Mouse (Mus musculus) liver, embryonic 13.5 days (tissue): ENCODE results near the gene Zfyve1. TPM values are rescaled to one million over a fixed set of nuclear protein-coding genes. Genes with fewer than 3 reads are reported as not detected.
"Not testable (repeated sequence)": the region's sequence is repeated elsewhere in the genome, so short reads cannot be mapped to it uniquely, and the experiment has no call there.

Source experiments
- ATAC-seq: fragments of 200-750 bp; cut with Nextera tagmentation; 2 replicates; pipeline ENCODE4 v1.8.0; 2017; ENCODE audit warnings: low read depth, mild to moderate bottlenecking, moderate number of reproducible peaks, moderate library complexity
- DNase-seq: peaks from one replicate; pipeline ENCODE4 v3.0.0; 2022
- H3K27ac ChIP-seq: fragments of 300-500 bp; sonication (generic); 2 replicates; pipeline ENCODE4 v1.5.1; 2015; ENCODE audit warnings: moderate library complexity, mild to moderate bottlenecking, inconsistent platforms
- H3K27me3 ChIP-seq: fragments of 300-500 bp; sonication (generic); 2 replicates; pipeline ENCODE4 v1.6.1; 2015; ENCODE audit warnings: mild to moderate bottlenecking, inconsistent platforms
- H3K36me3 ChIP-seq: fragments of 300-500 bp; sonication (generic); 2 replicates; pipeline ENCODE4 v1.6.1; 2015; ENCODE audit warnings: mild to moderate bottlenecking, inconsistent platforms
- H3K4me1 ChIP-seq: fragments of 300-500 bp; sonication (generic); replicated peaks from 2 replicates; pipeline ENCODE4 v1.6.1; 2015; ENCODE audit warnings: inconsistent platforms
- H3K4me2 ChIP-seq: fragments of 300-500 bp; sonication (generic); 2 replicates; pipeline ENCODE4 v1.6.1; 2015; ENCODE audit warnings: inconsistent platforms, mild to moderate bottlenecking, moderate library complexity
- H3K4me3 ChIP-seq: fragments of 300-500 bp; sonication (generic); replicated peaks from 2 replicates; pipeline ENCODE4 v1.5.1; 2015; ENCODE audit warnings: mild to moderate bottlenecking, inconsistent platforms
- H3K9ac ChIP-seq: fragments of 300-500 bp; sonication (generic); 2 replicates; pipeline ENCODE4 v1.6.1; 2015; ENCODE audit warnings: mild to moderate bottlenecking, inconsistent platforms
- H3K9me3 ChIP-seq: fragments of 300-500 bp; sonication (generic); replicated peaks from 2 replicates; pipeline ENCODE4 v1.6.1; 2016; ENCODE audit warnings: inconsistent platforms
- WGBS: fragments of 180-500 bp; shearing (Covaris S2); methylation state at CpG from one replicate; pipeline ENCODE4 v1.1.7; 2015; ENCODE audit not compliant: insufficient replicate concordance; 5-methylcytosine and 5-hydroxymethylcytosine counted together
- polyA plus RNA-seq: library from polyadenylated mRNA; unstranded; fragments of >200 nt; fragmentation: Nextera tagmentation; extraction: Ambion mirVana; gene quantifications from 2 replicates; pipeline ENCODE4 v1.2.1, GENCODE M21; 2015

Zfyve1 gene
- polyA plus RNA-seq, 1 experiment from 2014 or later: 5.0 TPM

- Histone ChIP-seq H3K9ac (no peak overlapping the region), H3K9me3 (no peaks in the 10 kb centered on the region), H3K27me3 (no peaks in the 10 kb centered on the region), H3K4me1 (no peaks in the 10 kb centered on the region), H3K27ac (no peak overlapping the region), H3K4me2 (no peak overlapping the region), H3K4me3 (no peak overlapping the region), H3K36me3 (no peaks in the 10 kb centered on the region)
- DNase-seq (no peak), ATAC-seq (no peak)
- 86% methylated on average over 5 of the region's 5 CpGs for WGBS
Observed at GRCm38 (mm10) chr12:83617261-83617660, 20.2 kb upstream of the Zfyve1 start.

DNA sequence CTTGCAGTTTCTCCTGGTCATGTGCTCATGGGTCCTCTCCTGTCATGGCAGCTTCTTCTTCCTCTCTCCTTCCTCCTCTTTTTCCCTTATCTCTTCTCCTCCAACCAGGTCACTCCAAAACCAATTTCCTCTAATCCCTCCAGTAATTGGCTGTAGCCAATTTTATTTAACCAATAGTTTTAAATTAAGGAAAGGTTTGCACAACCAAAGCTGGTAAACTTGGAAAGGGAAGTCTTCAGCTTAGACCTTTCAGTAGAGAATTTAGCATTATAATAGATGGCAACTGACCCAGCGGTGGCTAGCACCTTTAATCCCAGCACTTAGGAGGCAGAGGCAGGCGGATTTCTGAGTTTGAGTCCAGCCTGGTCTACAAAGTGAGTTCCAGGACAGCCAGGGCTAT lies 9.4 kb upstream of the Zfyve1 start:
- not testable (repeated sequence) for ATAC-seq, H3K4me3 ChIP-seq, H3K27ac ChIP-seq, H3K36me3 ChIP-seq, H3K9me3 ChIP-seq, H3K9ac ChIP-seq, H3K27me3 ChIP-seq, H3K4me2 ChIP-seq, DNase-seq
- peaks cover 23% of the 10 kb centered on the region for H3K4me1 ChIP-seq
- WGBS: 74% methylated on average over 2 of the region's 2 CpGs

DNA sequence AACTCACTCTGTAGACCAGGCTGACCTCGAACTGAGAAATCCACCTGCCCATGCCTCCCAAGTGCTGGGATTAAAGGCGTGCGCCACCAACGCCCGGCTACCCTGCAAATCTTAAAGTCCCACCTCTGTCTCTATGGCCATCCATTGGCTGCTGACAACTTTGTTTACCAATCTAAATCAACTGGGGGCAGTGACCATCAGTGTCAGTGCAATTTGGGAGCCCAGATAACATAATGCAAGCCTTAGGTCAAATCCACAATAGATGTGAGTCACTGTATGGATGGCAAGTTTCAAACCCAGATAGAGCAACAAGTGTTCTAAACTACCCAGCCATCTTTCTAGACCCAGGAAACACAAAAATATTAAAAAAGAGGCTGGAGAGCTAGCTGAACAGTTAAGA lies 5.3 kb upstream of the Zfyve1 start:
- no peaks in the 10 kb centered on the region for H3K36me3 ChIP-seq
- no peak overlapping the region for H3K9ac ChIP-seq

GRCm38 (mm10) chr12:83597881-83598280 lies 859 bp upstream of the Zfyve1 start:
- peaks cover 34% of the 10 kb centered on the region for H3K4me1 ChIP-seq
- 77% methylated on average over 2 of the region's 2 CpGs for WGBS
- H3K36me3 ChIP-seq: peaks cover 13% of the 10 kb centered on the region
- DNase-seq (no peak), ATAC-seq (no peak)
- H3K4me3 ChIP-seq: no peak overlapping the region
- no peak overlapping the region for H3K27ac ChIP-seq
- no peak overlapping the region for H3K9ac ChIP-seq
- H3K4me2 ChIP-seq: no peak overlapping the region
- no peaks in the 10 kb centered on the region for H3K27me3 ChIP-seq
- H3K9me3 ChIP-seq: no peaks in the 10 kb centered on the region

More for the DNA sequence above, 5.3 kb upstream of the Zfyve1 start:
- H3K9me3 ChIP-seq: no peaks in the 10 kb centered on the region
- H3K4me3 ChIP-seq: no peak overlapping the region
- H3K27ac ChIP-seq: no peak overlapping the region
- DNase-seq: no peak
- H3K4me2 ChIP-seq: no peak overlapping the region
- WGBS: 56% methylated on average over 5 of the region's 5 CpGs
- ATAC-seq: peak; percentile 54
- H3K27me3 ChIP-seq: no peaks in the 10 kb centered on the region
- peaks cover 23% of the 10 kb centered on the region for H3K4me1 ChIP-seq

- peak overlapping the region; percentile 86 for H3K4me3 ChIP-seq
- WGBS: 11% methylated on average over 20 of the region's 20 CpGs
- no peaks in the 10 kb centered on the region for H3K9me3 ChIP-seq
- peak overlapping the region; percentile 89 for H3K4me2 ChIP-seq
- no peak for ATAC-seq
- H3K27ac ChIP-seq: peak overlapping the region; percentile 87
- peaks cover 27% of the 10 kb centered on the region for H3K4me1 ChIP-seq
- no peaks in the 10 kb centered on the region for H3K27me3 ChIP-seq
- peak overlapping the region; percentile 94 for H3K9ac ChIP-seq
- no peak for DNase-seq
- H3K36me3 ChIP-seq: peaks cover 23% of the 10 kb centered on the region
Observed at GRCm38 (mm10) chr12:83596191-83596954, 649 bp downstream of the Zfyve1 start.

GRCm38 (mm10) chr12:83594454-83595040 lies 2.5 kb downstream of the Zfyve1 start:
- no peaks in the 10 kb centered on the region for H3K27me3 ChIP-seq
- ATAC-seq (no peak), DNase-seq (no peak)
- no peaks in the 10 kb centered on the region for H3K9me3 ChIP-seq
- 84% methylated on average over 9 of the region's 9 CpGs for WGBS
- no peak overlapping the region for H3K27ac ChIP-seq
- no peak overlapping the region for H3K9ac ChIP-seq
- H3K4me2 ChIP-seq: no peak overlapping the region
- peaks cover 33% of the 10 kb centered on the region for H3K36me3 ChIP-seq
- H3K4me3 ChIP-seq: no peak overlapping the region
- H3K4me1 ChIP-seq: peaks cover 27% of the 10 kb centered on the region

DNA sequence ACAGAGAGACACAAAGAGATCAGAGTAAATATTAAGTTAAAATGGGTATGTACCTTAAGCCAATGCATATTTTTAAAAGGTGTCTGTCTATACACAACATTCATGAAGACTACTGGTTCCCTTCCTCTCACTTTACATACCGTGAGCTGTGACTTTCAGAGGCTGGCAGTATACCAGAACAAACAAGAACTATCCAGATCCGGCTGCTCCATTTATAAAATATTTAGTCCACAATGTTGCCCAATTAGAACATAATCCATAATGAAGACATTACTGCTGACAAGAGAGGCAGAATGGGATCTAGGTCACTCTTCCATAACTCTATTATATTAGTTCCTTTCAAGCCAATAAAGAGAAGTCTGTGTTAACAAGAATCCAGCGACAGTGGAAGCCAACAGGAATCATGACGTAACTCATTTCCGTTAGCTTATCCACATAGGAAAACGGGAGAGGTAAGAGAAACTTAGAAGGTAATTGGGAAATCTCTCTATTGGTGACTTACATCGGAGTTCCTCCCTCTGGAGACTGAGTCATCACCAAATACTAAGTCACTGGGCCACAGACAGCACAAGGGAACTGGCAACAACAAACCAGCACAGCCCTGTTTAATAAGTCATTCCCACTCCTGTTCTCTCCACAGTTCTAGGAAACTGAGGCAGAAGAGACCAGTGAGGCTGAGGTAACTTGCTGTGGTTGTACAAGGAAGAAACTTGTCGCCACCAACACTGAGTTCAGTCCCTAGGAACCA lies 5.1 kb downstream of the Zfyve1 start:
- ATAC-seq: no peak
- Histone ChIP-seq H3K27ac (no peak overlapping the region), H3K9me3 (no peaks in the 10 kb centered on the region), H3K4me1 (peaks cover 27% of the 10 kb centered on the region), H3K27me3 (no peaks in the 10 kb centered on the region), H3K4me3 (no peak overlapping the region), H3K9ac (no peak overlapping the region), H3K36me3 (peaks cover 57% of the 10 kb centered on the region), H3K4me2 (no peak overlapping the region)
- no peak for DNase-seq
- 80% methylated on average over 8 of the region's 8 CpGs for WGBS

DNA sequence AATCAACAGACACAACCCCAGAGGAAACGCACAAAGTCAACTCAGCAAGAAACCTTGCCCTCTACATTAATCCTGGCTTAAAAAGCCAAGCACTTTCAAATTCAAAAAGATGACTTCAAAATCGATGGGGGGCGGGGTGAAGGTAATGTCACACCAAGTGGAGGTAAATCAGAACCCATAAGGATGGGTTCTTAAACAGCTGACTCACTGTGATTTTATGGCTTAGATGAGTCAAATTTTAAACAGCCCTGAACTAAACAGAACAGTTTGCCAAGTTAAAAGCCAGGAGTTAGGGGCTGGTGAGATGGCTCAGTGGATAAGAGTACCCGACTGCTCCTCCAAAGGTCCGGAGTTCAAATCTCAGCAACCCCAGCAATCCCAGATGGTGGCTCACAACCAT lies 10.4 kb downstream of the Zfyve1 start:
- Histone ChIP-seq H3K36me3 (peaks cover 49% of the 10 kb centered on the region), H3K27ac (no peak overlapping the region), H3K9me3 (no peaks in the 10 kb centered on the region), H3K4me2 (no peak overlapping the region), H3K4me1 (peaks cover 11% of the 10 kb centered on the region), H3K27me3 (no peaks in the 10 kb centered on the region), H3K9ac (no peak overlapping the region), H3K4me3 (no peak overlapping the region)
- WGBS: 86% methylated on average over 5 of the region's 5 CpGs
- DNase-seq (no peak), ATAC-seq (no peak)

GRCm38 (mm10) chr12:83582747-83583146 lies 14.3 kb downstream of the Zfyve1 start:
- WGBS: 78% methylated on average over 4 of the region's 4 CpGs
- H3K9ac ChIP-seq: no peak overlapping the region
- ATAC-seq: no peak

GRCm38 (mm10) chr12:83582106-83582505 lies 14.9 kb downstream of the Zfyve1 start:
- Histone ChIP-seq H3K9ac (no peak overlapping the region), H3K9me3 (no peaks in the 10 kb centered on the region), H3K27me3 (no peaks in the 10 kb centered on the region), H3K4me3 (no peak overlapping the region), H3K27ac (peak overlapping the region; percentile 56), H3K4me2 (no peak overlapping the region), H3K36me3 (peaks cover 20% of the 10 kb centered on the region), H3K4me1 (peaks cover 54% of the 10 kb centered on the region)
- 69% methylated on average over 4 of the region's 4 CpGs for WGBS
- ATAC-seq (no peak), DNase-seq (no peak)

More at GRCm38 (mm10) chr12:83582747-83583146, 14.3 kb downstream of the Zfyve1 start:
- H3K4me3 ChIP-seq: no peak overlapping the region
- H3K27me3 ChIP-seq: no peaks in the 10 kb centered on the region
- H3K4me2 ChIP-seq: no peak overlapping the region
- no peak for DNase-seq
- H3K27ac ChIP-seq: no peak overlapping the region
- no peaks in the 10 kb centered on the region for H3K9me3 ChIP-seq
- H3K36me3 ChIP-seq: peaks cover 19% of the 10 kb centered on the region
- H3K4me1 ChIP-seq: peaks cover 47% of the 10 kb centered on the region

DNA sequence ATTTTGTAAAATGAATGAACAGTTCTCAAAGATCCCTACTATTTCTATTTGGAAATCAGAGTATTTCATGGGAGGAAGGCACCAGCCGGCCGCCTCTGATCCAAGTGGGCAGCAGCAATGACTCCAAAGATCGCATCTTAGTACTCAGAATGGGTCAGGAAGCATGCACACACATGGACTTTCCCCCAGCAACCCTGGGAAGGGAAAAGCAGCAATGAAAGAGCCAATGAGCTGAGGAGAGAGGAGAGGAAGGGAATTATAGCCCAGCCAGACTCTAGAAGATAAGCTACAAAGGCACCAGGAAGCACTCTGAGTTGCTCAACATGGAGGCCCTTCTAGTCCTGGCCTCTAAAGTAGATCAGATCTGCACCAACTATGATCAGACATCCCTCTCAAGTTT lies 16.7 kb downstream of the Zfyve1 start:
- H3K9me3 ChIP-seq: no peaks in the 10 kb centered on the region
- WGBS: 90% methylated on average over 3 of the region's 3 CpGs
- no peaks in the 10 kb centered on the region for H3K27me3 ChIP-seq
- no peak overlapping the region for H3K4me3 ChIP-seq
- H3K4me1 ChIP-seq: peaks cover 60% of the 10 kb centered on the region
- H3K4me2 ChIP-seq: no peak overlapping the region
- H3K27ac ChIP-seq: peak overlapping the region; percentile 97
- peaks cover 22% of the 10 kb centered on the region for H3K36me3 ChIP-seq
- DNase-seq (no peak), ATAC-seq (no peak)
- H3K9ac ChIP-seq: peak overlapping the region; percentile 36
